Comparison of ENCODE assay signal across 8 mouse cellular contexts in genomic region chr9:107587833-107588639, GRCm38 (mm10). TPM values are rescaled to one million over a fixed set of nuclear protein-coding genes. Genes with fewer than 3 reads are reported as not detected.
DNase-seq lines count a peak whose midpoint lies in the region; ATAC-seq and TF ChIP-seq lines count a peak whose summit lies in the region.

No protein-coding gene starts in this region.

- under 1% methylated on average over 33 of the region's 33 CpGs for WGBS in bone marrow, adult 2 months
- WGBS in forebrain, embryonic 16.5 days: 5% methylated on average over 33 of the region's 33 CpGs

- intact Hi-C loops in left cerebral cortex, adult 2 months (cut with DNase I): loop anchor here (1.0 kb wide), 1 partner anchor 24 kb away; no protein-coding TSS in a partner anchor

- H3K9me3 ChIP-seq in forebrain, embryonic 16.5 days (ENCODE audit: control insufficient read depth, low read length): no peaks in the 10 kb centered on the region

- no peaks in the 10 kb centered on the region for H3K27me3 ChIP-seq in forebrain, embryonic 16.5 days (replicated peaks; ENCODE audit: control insufficient read depth, insufficient read depth, low read length)

- DNase-seq in left cerebral cortex, adult 2 months (ENCODE audit: extremely low spot score in 1 of 2, low spot score in 2 of 2): peak in 1 of 2 experiments; percentile 31
- no peak for DNase-seq in left cerebral cortex, adult 18-20 months (ENCODE audit: low spot score in 2 of 2)
- DNase-seq in kidney, postnatal 10 days: peak; percentile 71
- DNase-seq in mesoderm, embryonic 11.5 days (ENCODE audit: low read depth, low spot score): peak; percentile 71
- DNase-seq in ovary, postnatal 36 days (ENCODE audit: low spot score): no peak

- H3K9ac ChIP-seq in forebrain, embryonic 16.5 days (replicated peaks; ENCODE audit: low read depth, low read length): peak overlapping the region; percentile 71

- peak overlapping the region; percentile 70 for H3K27ac ChIP-seq in left cerebral cortex, adult 2 months
- peak overlapping the region; percentile 89 for H3K27ac ChIP-seq in bone marrow, adult 2 months (ENCODE audit: control insufficient read depth, insufficient read depth, low read depth, low read length, poor library complexity)
- no peak overlapping the region for H3K27ac ChIP-seq in forebrain, embryonic 16.5 days (ENCODE audit: low read length)

- peak overlapping the region; percentile 96 for H3K4me2 ChIP-seq in forebrain, embryonic 16.5 days (ENCODE audit: low read length)

- peak overlapping the region; percentile 81 for H3K4me3 ChIP-seq in left cerebral cortex, adult 2 months
- H3K4me3 ChIP-seq in bone marrow, adult 2 months (replicated peaks; ENCODE audit: control insufficient read depth, low read depth, low read length): peak overlapping the region; percentile 79
- peak overlapping the region; percentile 87 for H3K4me3 ChIP-seq in forebrain, embryonic 16.5 days (replicated peaks; ENCODE audit: low read length)

- H3K4me1 ChIP-seq in bone marrow, adult 2 months (ENCODE audit: control insufficient read depth, insufficient read depth, low read length): peaks cover 1% of the 10 kb centered on the region; the same call in 1 of the 2 replicates
- H3K4me1 ChIP-seq in forebrain, embryonic 16.5 days (replicated peaks; ENCODE audit: control insufficient read depth, insufficient read depth, low read length): peaks cover 11% of the 10 kb centered on the region

- no peak for ATAC-seq in forebrain, embryonic 16.5 days
- no peak for ATAC-seq in activated CD4-positive, CD25-positive, alpha-beta regulatory T cell, adult 4 months

- H3K36me3 ChIP-seq in forebrain, embryonic 16.5 days (ENCODE audit: control insufficient read depth, insufficient read depth): peaks cover 5% of the 10 kb centered on the region

- TF ChIP-seq CTCF in left cerebral cortex, adult 2 months (IDR thresholded peaks at IDR 0.05): no peak
- no peak for TF ChIP-seq CTCF in bone marrow, adult 2 months (IDR thresholded peaks at IDR 0.05; ENCODE audit: control insufficient read depth, insufficient read depth, low read length)

- TF ChIP-seq POLR2A in bone marrow, adult 2 months (IDR thresholded peaks at IDR 0.05; ENCODE audit: borderline replicate concordance, control insufficient read depth, low read depth, low read length): no peak

RNA-seq across cellular contexts. Expression of gene Ifrd2, which starts 0.6 kb away (rescaled TPM):
- total RNA-seq in left cerebral cortex, adult 2 months (2021): 10 to 100 TPM; 10.5 to 10.9 TPM
- 10 to 100 TPM; 11.3 to 11.9 TPM for total RNA-seq in left cerebral cortex, adult 18-20 months (2021)
- polyA plus RNA-seq in bone marrow, adult 2 months (2011; ENCODE audit: insufficient read depth, insufficient read length, low replicate concordance, missing spikeins): 172 and 173 TPM in 2 replicates
- polyA plus RNA-seq in forebrain, embryonic 16.5 days (2015; fragmentation: Nextera tagmentation; extraction: Ambion mirVana): 14.4 and 16.8 TPM in 2 replicates
- 10 to 100 TPM; 28.7 to 33.8 TPM for polyA plus RNA-seq in activated CD4-positive, CD25-positive, alpha-beta regulatory T cell, adult 4 months (2017; shearing (Covaris generic))

RNA-seq across cellular contexts. Expression of gene Hyal3, which starts 7.4 kb away (rescaled TPM):
- total RNA-seq in left cerebral cortex, adult 2 months (2021): 1 to 10 TPM in 1 of 2 experiments, under 1 TPM in 1; 0.97 to 1.2 TPM
- total RNA-seq in left cerebral cortex, adult 18-20 months (2021): 1 to 10 TPM; 1.6 TPM
- 2.8 TPM in 1 of 2 replicates, not detected in the other for polyA plus RNA-seq in bone marrow, adult 2 months (2011; ENCODE audit: insufficient read depth, insufficient read length, low replicate concordance, missing spikeins)
- 1.4 TPM in 2 replicates for polyA plus RNA-seq in forebrain, embryonic 16.5 days (2015; fragmentation: Nextera tagmentation; extraction: Ambion mirVana)
- polyA plus RNA-seq in activated CD4-positive, CD25-positive, alpha-beta regulatory T cell, adult 4 months (2017; shearing (Covaris generic)): under 1 TPM; 0.25 to 0.90 TPM

RNA-seq across cellular contexts. Expression of gene Naa80, which starts 9.3 kb away (rescaled TPM):
- total RNA-seq in left cerebral cortex, adult 2 months (2021): 10 to 100 TPM; 11.3 to 12.6 TPM
- total RNA-seq in left cerebral cortex, adult 18-20 months (2021): 10 to 100 TPM; 10.1 to 13.4 TPM
- 14.9 and 34.9 TPM in 2 replicates for polyA plus RNA-seq in bone marrow, adult 2 months (2011; ENCODE audit: insufficient read depth, insufficient read length, low replicate concordance, missing spikeins)
- polyA plus RNA-seq in forebrain, embryonic 16.5 days (2015; fragmentation: Nextera tagmentation; extraction: Ambion mirVana): 16.2 and 16.9 TPM in 2 replicates
- polyA plus RNA-seq in activated CD4-positive, CD25-positive, alpha-beta regulatory T cell, adult 4 months (2017; shearing (Covaris generic)): 10 to 100 TPM; 16.6 to 21.7 TPM

RNA-seq across cellular contexts. Expression of gene Hyal1, which starts 11.3 kb away (rescaled TPM):
- total RNA-seq in left cerebral cortex, adult 2 months (2021): 1 to 10 TPM; 6.0 to 8.5 TPM
- total RNA-seq in left cerebral cortex, adult 18-20 months (2021): 1 to 10 TPM; 6.3 to 7.2 TPM
- 2.9 and 8.5 TPM in 2 replicates for polyA plus RNA-seq in bone marrow, adult 2 months (2011; ENCODE audit: insufficient read depth, insufficient read length, low replicate concordance, missing spikeins)
- 6.9 and 7.2 TPM in 2 replicates for polyA plus RNA-seq in forebrain, embryonic 16.5 days (2015; fragmentation: Nextera tagmentation; extraction: Ambion mirVana)
- polyA plus RNA-seq in activated CD4-positive, CD25-positive, alpha-beta regulatory T cell, adult 4 months (2017; shearing (Covaris generic)): 1 to 10 TPM; 4.1 to 4.3 TPM

RNA-seq across cellular contexts. Expression of gene Hyal2, which starts 20.3 kb away (rescaled TPM):
- total RNA-seq in left cerebral cortex, adult 2 months (2021): 10 to 100 TPM; 14.9 TPM
- total RNA-seq in left cerebral cortex, adult 18-20 months (2021): 10 to 100 TPM; 13.0 to 15.5 TPM
- polyA plus RNA-seq in bone marrow, adult 2 months (2011; ENCODE audit: insufficient read depth, insufficient read length, low replicate concordance, missing spikeins): 6.8 and 7.2 TPM in 2 replicates
- polyA plus RNA-seq in forebrain, embryonic 16.5 days (2015; fragmentation: Nextera tagmentation; extraction: Ambion mirVana): 69.7 and 74.5 TPM in 2 replicates
- 10 to 100 TPM; 10.2 to 12.8 TPM for polyA plus RNA-seq in activated CD4-positive, CD25-positive, alpha-beta regulatory T cell, adult 4 months (2017; shearing (Covaris generic))

Comparison
In these comparisons a context has a peak if more than half of its experiments do, and no peak if none do; other contexts are left out.
1. DNase-seq: peak in kidney, postnatal 10 days (single experiment) and mesoderm, embryonic 11.5 days (single experiment); none in left cerebral cortex, adult 18-20 months (0 of 2) and ovary, postnatal 36 days (single experiment).
2. Peak in every context shown above with its lines, with median percentiles within 50 percentile points of each other: H3K4me3 ChIP-seq.